Mouse (Mus musculus) kidney, embryonic 16.5 days (tissue): Measurements from ENCODE around the gene Setd1a. TPM values are rescaled to one million over a fixed set of nuclear protein-coding genes. Genes with fewer than 3 reads are reported as not detected.

Experiments used
- ATAC-seq: fragments of 200-750 bp; cut with Nextera tagmentation; 2 replicates; pipeline ENCODE4 v1.8.0; 2017; ENCODE audit warnings: moderate TSS enrichment; ENCODE audit not compliant: low FRiP score, low TSS enrichment
- H3K27ac ChIP-seq: fragments of 300-500 bp; sonication (generic); 2 replicates; pipeline ENCODE4 v1.5.1; 2014; ENCODE audit warnings: low read length
- H3K27me3 ChIP-seq: fragments of 300-500 bp; sonication (generic); 2 replicates; pipeline ENCODE4 v1.6.1; 2014; ENCODE audit warnings: low read length, control low read depth, mixed read lengths; ENCODE audit not compliant: insufficient read depth
- H3K36me3 ChIP-seq: fragments of 300-500 bp; sonication (generic); 2 replicates; pipeline ENCODE4 v1.6.1; 2014; ENCODE audit warnings: low read length, control low read depth, mixed read lengths; ENCODE audit not compliant: insufficient read depth
- H3K4me1 ChIP-seq: fragments of 300-500 bp; sonication (generic); 2 replicates; pipeline ENCODE4 v1.6.1; 2014; ENCODE audit warnings: low read length, control low read depth, mixed read lengths; ENCODE audit not compliant: insufficient read depth
- H3K4me2 ChIP-seq: fragments of 300-500 bp; sonication (generic); replicated peaks from 2 replicates; pipeline ENCODE4 v1.6.1; 2014; ENCODE audit warnings: low read depth, low read length
- H3K4me3 ChIP-seq: fragments of 300-500 bp; sonication (generic); 2 replicates; pipeline ENCODE4 v1.5.1; 2014; ENCODE audit warnings: mild to moderate bottlenecking, low read length
- H3K9ac ChIP-seq: fragments of 300-500 bp; sonication (generic); replicated peaks from 2 replicates; pipeline ENCODE4 v1.6.1; 2014; ENCODE audit warnings: low read length
- H3K9me3 ChIP-seq: fragments of 300-500 bp; sonication (generic); 2 replicates; pipeline ENCODE4 v1.6.1; 2016; ENCODE audit warnings: low read length, control low read depth
- WGBS: fragments of 180-500 bp; shearing (Covaris S2); extraction: QIAGEN DNeasy Blood & Tissue Kit; methylation state at CpG from one replicate; pipeline ENCODE4 v1.1.7; 2014; 5-methylcytosine and 5-hydroxymethylcytosine counted together
- polyA plus RNA-seq: library from polyadenylated mRNA; unstranded; fragments of >200 nt; fragmentation: Nextera tagmentation; extraction: Ambion mirVana; gene quantifications from 2 replicates; pipeline ENCODE4 v1.2.1, GENCODE M21; 2015

Setd1a gene
- polyA plus RNA-seq, 1 experiment from 2014 or later, result 19.4 TPM

- H3K4me2 ChIP-seq, result peak overlapping the region; percentile 76
- peak overlapping the region; percentile 84 for H3K4me3 ChIP-seq
- H3K27ac ChIP-seq, result peak overlapping the region; percentile 93
- peaks cover 47% of the 10 kb centered on the region for H3K36me3 ChIP-seq
- no peak for ATAC-seq
- H3K9me3 ChIP-seq, result no peaks in the 10 kb centered on the region
- peak overlapping the region; percentile 87 for H3K9ac ChIP-seq
- 24% methylated on average over 6 of the region's 6 CpGs for WGBS
- H3K27me3 ChIP-seq, result no peaks in the 10 kb centered on the region
- peaks cover 14% of the 10 kb centered on the region for H3K4me1 ChIP-seq
These were observed 28.8 kb upstream of the Setd1a start for GRCm38 (mm10) chr7:127747559-127748234.

- Histone ChIP-seq H3K4me2 (0 out of 2 replicates have a peak overlapping the region, but pooled peaks have one; percentile 76), H3K9ac (no peak overlapping the region), H3K27me3 (no peaks in the 10 kb centered on the region), H3K9me3 (no peaks in the 10 kb centered on the region), H3K27ac (no peak overlapping the region), H3K36me3 (peaks cover 52% of the 10 kb centered on the region), H3K4me1 (peaks cover 19% of the 10 kb centered on the region), H3K4me3 (0 out of 2 replicates have a peak overlapping the region, but pooled peaks have one; percentile 84)
- no peak for ATAC-seq
- 87% methylated on average over 27 of the region's 28 CpGs for WGBS
These were observed 28.3 kb upstream of the Setd1a start for GRCm38 (mm10) chr7:127748235-127748560.

DNA sequence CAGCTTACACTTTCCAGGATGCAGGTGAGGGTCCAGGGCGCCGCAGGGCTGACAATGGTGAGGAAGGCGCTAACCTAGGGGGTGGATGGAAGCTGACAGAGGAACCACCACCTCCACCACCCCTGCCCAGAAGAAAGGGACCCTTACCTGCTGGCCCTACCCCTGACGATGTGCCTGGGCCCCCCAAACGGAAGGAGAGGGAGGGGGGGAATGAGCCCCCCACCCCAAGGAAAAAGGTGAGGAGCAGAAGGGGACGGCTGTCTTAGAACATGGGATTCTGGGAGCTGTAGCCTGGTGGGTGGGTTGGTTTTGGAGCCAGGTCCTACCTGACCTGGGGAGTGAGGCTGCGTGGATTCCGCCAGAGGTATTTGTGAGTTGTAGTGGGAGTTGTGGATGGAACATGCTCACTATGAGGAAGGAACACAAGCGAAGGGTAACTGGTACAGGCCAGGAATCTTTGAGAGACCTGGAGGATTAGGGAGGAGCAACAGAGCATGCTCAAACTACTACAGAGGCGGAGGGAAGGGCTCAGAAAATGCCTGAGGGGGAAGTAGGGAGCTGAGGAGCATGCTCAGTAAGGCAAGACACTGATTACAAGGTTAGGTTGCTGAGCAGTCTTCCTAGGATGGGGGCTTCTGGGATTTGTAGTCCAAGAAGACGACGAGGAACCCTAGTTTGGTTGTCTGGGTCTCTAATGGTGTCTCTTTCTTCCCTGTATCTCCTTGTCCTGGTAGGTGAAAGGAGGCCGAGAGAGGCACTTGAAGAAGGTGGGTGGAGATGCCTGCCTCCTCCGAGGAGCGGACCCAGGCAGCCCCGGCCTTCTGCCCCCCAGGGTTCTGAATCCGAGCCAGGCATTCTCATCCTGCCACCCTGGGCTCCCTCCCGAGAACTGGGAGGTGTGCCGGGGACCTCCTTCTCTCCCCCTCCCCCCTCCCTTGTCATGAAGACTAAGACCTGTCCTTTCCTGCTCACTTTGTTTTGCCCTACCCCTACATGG is 26.0 kb upstream of the Setd1a start:
- Histone ChIP-seq H3K27ac (no peak overlapping the region), H3K4me3 (no peak overlapping the region), H3K36me3 (peaks cover 66% of the 10 kb centered on the region), H3K27me3 (no peaks in the 10 kb centered on the region), H3K9me3 (no peaks in the 10 kb centered on the region), H3K4me1 (peaks cover 14% of the 10 kb centered on the region), H3K9ac (no peak overlapping the region), H3K4me2 (no peak overlapping the region)
- WGBS, result 89% methylated on average over 19 of the region's 19 CpGs
- ATAC-seq, result no peak

GRCm38 (mm10) chr7:127751619-127752018 is 24.9 kb upstream of the Setd1a start:
- Histone ChIP-seq H3K36me3 (peaks cover 73% of the 10 kb centered on the region), H3K9ac (no peak overlapping the region), H3K9me3 (no peaks in the 10 kb centered on the region), H3K27me3 (no peaks in the 10 kb centered on the region), H3K4me1 (peaks cover 17% of the 10 kb centered on the region), H3K4me2 (no peak overlapping the region), H3K4me3 (no peak overlapping the region), H3K27ac (no peak overlapping the region)
- 93% methylated on average over 5 of the region's 5 CpGs for WGBS
- no peak for ATAC-seq

GRCm38 (mm10) chr7:127752069-127752468 is 24.4 kb upstream of the Setd1a start:
- H3K9me3 ChIP-seq, result no peaks in the 10 kb centered on the region
- H3K27ac ChIP-seq, result no peak overlapping the region
- no peak overlapping the region for H3K4me3 ChIP-seq
- no peak for ATAC-seq
- no peak overlapping the region for H3K9ac ChIP-seq
- no peak overlapping the region for H3K4me2 ChIP-seq
- 90% methylated on average over 27 of the region's 27 CpGs for WGBS
- H3K27me3 ChIP-seq, result no peaks in the 10 kb centered on the region
- peaks cover 18% of the 10 kb centered on the region for H3K4me1 ChIP-seq
- peaks cover 77% of the 10 kb centered on the region for H3K36me3 ChIP-seq

- ATAC-seq, result no peak
- 59% methylated on average over 5 of the region's 5 CpGs for WGBS
- H3K27me3 ChIP-seq, result no peaks in the 10 kb centered on the region
- no peak overlapping the region for H3K4me2 ChIP-seq
- H3K4me3 ChIP-seq, result no peak overlapping the region
- peaks cover 84% of the 10 kb centered on the region for H3K36me3 ChIP-seq
- H3K9ac ChIP-seq, result no peak overlapping the region
- no peaks in the 10 kb centered on the region for H3K9me3 ChIP-seq
- H3K4me1 ChIP-seq, result peaks cover 10% of the 10 kb centered on the region; the same call in 1 of the 2 replicates
- no peak overlapping the region for H3K27ac ChIP-seq
These were observed 23.3 kb upstream of the Setd1a start for GRCm38 (mm10) chr7:127753158-127753557.

DNA sequence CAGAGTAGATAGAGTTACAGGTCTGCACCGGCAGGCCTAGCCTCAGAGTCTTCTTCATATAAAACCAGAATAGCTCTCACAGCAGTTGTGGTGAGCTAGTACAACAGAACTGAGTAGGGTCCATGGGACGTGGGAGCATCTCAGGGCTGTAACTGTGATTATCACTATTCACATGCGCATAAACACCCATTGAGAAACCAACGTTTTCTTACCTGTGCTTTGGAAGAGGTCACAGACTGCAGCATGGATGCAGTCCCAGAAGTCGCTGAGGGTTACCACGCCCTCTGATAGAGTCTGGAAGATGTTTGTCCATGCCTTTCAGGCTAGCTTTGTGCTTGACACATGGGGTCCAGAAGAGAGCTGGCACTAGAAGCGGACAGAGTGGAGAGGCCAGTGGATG is 22.7 kb upstream of the Setd1a start:
- Histone ChIP-seq H3K36me3 (peaks cover 83% of the 10 kb centered on the region), H3K27ac (no peak overlapping the region), H3K4me3 (no peak overlapping the region), H3K9me3 (no peaks in the 10 kb centered on the region), H3K4me2 (no peak overlapping the region), H3K4me1 (peaks cover 10% of the 10 kb centered on the region; the same call in 1 of the 2 replicates), H3K9ac (no peak overlapping the region), H3K27me3 (no peaks in the 10 kb centered on the region)
- WGBS, result 87% methylated on average over 7 of the region's 7 CpGs
- no peak for ATAC-seq

DNA sequence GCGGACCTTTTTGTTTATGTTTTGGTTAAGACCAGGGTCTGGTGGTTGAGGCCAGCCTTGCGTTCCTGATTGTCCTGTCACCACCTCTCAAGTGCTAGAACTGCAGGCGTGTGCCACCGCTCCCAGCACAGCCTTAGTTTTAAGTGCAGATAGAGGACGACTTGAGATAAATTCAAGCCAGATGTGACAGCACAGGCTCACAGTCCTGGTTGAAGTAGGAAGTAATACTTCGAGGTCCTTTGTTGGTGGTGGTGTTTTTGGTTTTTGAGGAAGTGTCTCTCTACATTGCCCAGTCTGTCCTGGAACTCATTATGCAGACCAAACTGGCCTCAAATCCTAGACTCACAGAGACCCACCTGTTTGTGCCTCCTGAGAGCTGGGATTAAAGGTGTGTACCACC is 16.8 kb upstream of the Setd1a start:
- H3K27ac ChIP-seq, result 0 out of 2 replicates have a peak overlapping the region, but pooled peaks have one; percentile 9

DNA sequence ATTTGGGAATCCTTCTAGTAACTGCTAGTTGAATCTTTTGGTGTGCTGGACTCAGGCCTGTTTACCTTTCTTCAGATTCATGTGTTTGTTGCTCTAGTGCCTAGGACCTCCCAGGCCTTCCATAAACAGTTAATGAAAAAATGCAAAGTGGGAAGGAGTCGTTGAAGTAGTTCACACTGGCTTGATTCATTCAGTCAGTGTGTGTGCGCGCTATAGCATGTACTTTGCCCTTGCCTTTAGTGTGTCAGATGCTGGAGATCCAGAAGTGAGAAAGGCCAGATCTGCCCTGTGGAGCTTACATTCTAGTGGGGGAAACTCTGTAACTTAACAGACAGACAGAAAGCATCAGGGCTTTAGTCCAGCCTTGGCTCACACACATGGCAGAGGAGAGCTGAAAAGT is 16.0 kb upstream of the Setd1a start:
- Histone ChIP-seq H3K4me2 (no peak overlapping the region), H3K36me3 (peaks cover 54% of the 10 kb centered on the region), H3K27me3 (no peaks in the 10 kb centered on the region), H3K4me1 (0 out of 2 replicates have a peak, but pooled peaks cover 4% of the 10 kb centered on the region), H3K27ac (no peak overlapping the region), H3K9me3 (no peaks in the 10 kb centered on the region), H3K4me3 (no peak overlapping the region), H3K9ac (0 out of 2 replicates have a peak overlapping the region, but pooled peaks have one; percentile 7)
- WGBS, result 72% methylated on average over 3 of the region's 3 CpGs
- ATAC-seq, result no peak

More for the DNA sequence above, 16.8 kb upstream of the Setd1a start:
- no peak overlapping the region for H3K4me3 ChIP-seq
- no peak overlapping the region for H3K4me2 ChIP-seq
- no peaks in the 10 kb centered on the region for H3K9me3 ChIP-seq
- ATAC-seq, result no peak
- 61% methylated on average over 6 of the region's 6 CpGs for WGBS
- 0 out of 2 replicates have a peak, but pooled peaks cover 4% of the 10 kb centered on the region for H3K4me1 ChIP-seq
- H3K36me3 ChIP-seq, result peaks cover 53% of the 10 kb centered on the region
- H3K9ac ChIP-seq, result no peak overlapping the region
- no peaks in the 10 kb centered on the region for H3K27me3 ChIP-seq
